Mouse (Mus musculus): Measurements from ENCODE around the gene Hrasls.

Gene Hrasls

GRCm38 (mm10) chr16:29209605-29210411, at the start of gene Hrasls:
Hrasls (plus strand) TSS chr16:29209695.
- DNase-seq (ENCODE audit: low spot score) = peak; percentile 38

- no peak for DNase-seq (ENCODE audit: low spot score)
These were observed 47.2 kb upstream of the Hrasls start for GRCm38 (mm10) chr16:29162271-29162670.

- DNase-seq (ENCODE audit: low spot score) = no peak
These were observed 42.4 kb upstream of the Hrasls start for GRCm38 (mm10) chr16:29167051-29167450.

GRCm38 (mm10) chr16:29171741-29172140, 37.8 kb upstream of the Hrasls start:
- no peak for DNase-seq (ENCODE audit: low spot score)

GRCm38 (mm10) chr16:29173201-29173600, 36.3 kb upstream of the Hrasls start:
- DNase-seq (ENCODE audit: low spot score) = no peak

- no peak for DNase-seq (ENCODE audit: low spot score)
These were observed 34.6 kb upstream of the Hrasls start for GRCm38 (mm10) chr16:29174831-29175350.

- no peak for DNase-seq (ENCODE audit: low spot score)
These were observed 16.6 kb upstream of the Hrasls start for GRCm38 (mm10) chr16:29192911-29193310.

- DNase-seq (ENCODE audit: low spot score) = no peak
These were observed 15.5 kb upstream of the Hrasls start for GRCm38 (mm10) chr16:29193981-29194380.

- DNase-seq (ENCODE audit: low spot score) = no peak
These were observed 14.3 kb upstream of the Hrasls start for GRCm38 (mm10) chr16:29195156-29195555.

- DNase-seq (ENCODE audit: low spot score) = no peak
These were observed 11.0 kb upstream of the Hrasls start for GRCm38 (mm10) chr16:29198461-29198860.

GRCm38 (mm10) chr16:29201146-29201545, 8.3 kb upstream of the Hrasls start:
- no peak for DNase-seq (ENCODE audit: low spot score)

GRCm38 (mm10) chr16:29204875-29205274, 4.6 kb upstream of the Hrasls start:
- DNase-seq (ENCODE audit: low spot score) = no peak

- no peak for DNase-seq (ENCODE audit: low spot score)
These were observed 3.9 kb upstream of the Hrasls start for GRCm38 (mm10) chr16:29205581-29205980.

- no peak for DNase-seq (ENCODE audit: low spot score)
These were observed 654 bp upstream of the Hrasls start for GRCm38 (mm10) chr16:29208841-29209240.

- DNase-seq (ENCODE audit: low spot score) = no peak
These were observed 7.2 kb downstream of the Hrasls start for GRCm38 (mm10) chr16:29216395-29217295.

- no peak for DNase-seq (ENCODE audit: low spot score)
These were observed 26.5 kb downstream of the Hrasls start for GRCm38 (mm10) chr16:29235951-29236350.

- no peak for DNase-seq (ENCODE audit: low spot score)
These were observed 44.8 kb downstream of the Hrasls start for GRCm38 (mm10) chr16:29254325-29254724.
